Mouse (Mus musculus): Measurements from ENCODE around the gene Ski. TPM values are rescaled to one million over a fixed set of nuclear protein-coding genes. Genes with fewer than 3 reads are reported as not detected.

Gene Ski
- polyA plus RNA-seq, 1 experiment from 2014 or later: 10.6 TPM

DNA sequence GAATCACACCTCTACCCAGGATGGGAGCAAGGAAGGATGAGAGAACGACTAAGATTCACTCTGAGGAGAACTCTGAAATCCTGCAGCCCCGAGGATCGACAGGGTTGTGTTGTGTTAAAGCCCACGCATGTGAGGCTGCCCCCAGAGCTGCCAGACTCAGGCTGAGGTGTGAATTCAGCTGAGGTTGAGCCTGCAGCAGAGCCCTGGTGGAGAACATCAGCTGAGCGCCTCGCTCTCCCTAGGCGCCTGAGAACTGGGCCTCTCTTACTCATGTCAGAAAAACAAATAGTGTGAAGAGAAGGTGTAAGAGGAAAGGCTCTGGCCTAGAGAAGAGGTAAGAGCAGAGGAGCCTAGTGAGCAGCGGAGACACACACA, 63.9 kb downstream of the Ski start:
- Histone ChIP-seq H3K4me1 (peaks cover 67% of the 10 kb centered on the region), H3K27ac (no peak overlapping the region), H3K36me3 (peaks cover 59% of the 10 kb centered on the region)

DNA sequence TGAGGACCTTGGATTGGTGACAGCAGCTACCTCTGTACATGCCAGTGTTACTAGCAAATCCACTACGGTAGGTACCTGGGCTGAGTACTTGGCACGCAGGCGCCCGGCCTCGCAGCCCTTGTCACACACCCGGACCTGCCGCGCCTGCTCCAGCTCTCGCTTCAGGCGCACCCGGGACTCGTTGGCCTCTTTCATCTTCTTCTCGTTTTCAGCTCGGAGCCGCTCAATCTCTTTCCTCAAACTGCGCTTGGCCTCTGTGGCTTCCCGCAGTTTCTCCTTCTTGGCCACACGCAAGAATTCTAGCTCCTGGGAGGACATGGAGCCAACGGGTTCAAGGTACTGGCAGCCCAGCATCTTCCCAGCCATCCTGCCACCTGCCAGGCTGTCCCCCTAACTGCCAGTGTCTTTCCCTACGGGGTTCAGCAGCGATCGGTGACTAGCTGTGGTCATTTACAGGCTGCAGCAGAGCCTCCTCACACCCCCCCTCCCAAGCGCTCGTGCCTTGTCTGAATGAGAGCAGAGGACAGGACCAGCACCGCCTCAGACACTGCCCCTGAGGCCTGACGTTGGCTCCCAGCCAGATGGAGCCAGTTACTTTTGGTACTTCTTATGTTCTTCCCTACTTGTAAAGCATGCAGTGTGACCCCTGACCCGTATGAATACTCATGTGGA, 64.4 kb downstream of the Ski start:
- H3K4me3 ChIP-seq: no peak overlapping the region
- H3K27ac ChIP-seq: no peak overlapping the region
- peaks cover 61% of the 10 kb centered on the region for H3K4me1 ChIP-seq
- no peak for DNase-seq (ENCODE audit: low spot score)
- no peaks in the 10 kb centered on the region for H3K27me3 ChIP-seq (ENCODE audit: low read depth, poor library complexity, severe bottlenecking)
- no peaks in the 10 kb centered on the region for H3K9me3 ChIP-seq (replicated peaks)
- 89% methylated on average over 27 of the region's 27 CpGs for WGBS
- H3K36me3 ChIP-seq: peaks cover 63% of the 10 kb centered on the region

More for the DNA sequence above, 63.9 kb downstream of the Ski start:
- Histone ChIP-seq H3K9me3 (replicated peaks) (no peaks in the 10 kb centered on the region), H3K27me3 (ENCODE audit: low read depth, poor library complexity, severe bottlenecking) (no peaks in the 10 kb centered on the region), H3K4me3 (no peak overlapping the region)
- DNase-seq (ENCODE audit: low spot score): no peak
- 63% methylated on average over 8 of the region's 8 CpGs for WGBS

DNA sequence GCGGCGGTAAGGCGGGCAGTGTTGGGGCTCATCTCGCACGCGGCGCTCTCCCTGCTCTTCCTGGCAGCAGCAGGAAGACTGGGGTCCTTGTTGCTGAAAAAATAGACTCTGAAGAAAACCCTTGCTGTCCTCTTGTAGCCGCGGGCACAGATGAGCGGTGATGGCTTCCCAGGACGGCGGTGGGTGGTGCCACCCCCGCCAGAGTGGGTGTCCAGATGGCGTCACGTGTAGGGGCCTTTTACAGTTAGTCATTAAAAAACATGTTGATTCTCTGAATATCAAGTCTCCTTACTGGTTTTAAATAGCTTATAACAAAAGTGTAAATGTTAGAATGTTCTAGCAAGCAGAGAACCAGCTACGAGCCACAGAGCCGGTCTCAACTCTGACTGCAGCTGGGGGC, 65.7 kb downstream of the Ski start:
- Histone ChIP-seq H3K27ac (no peak overlapping the region), H3K36me3 (peaks cover 72% of the 10 kb centered on the region), H3K4me3 (no peak overlapping the region), H3K9me3 (replicated peaks) (no peaks in the 10 kb centered on the region), H3K4me1 (peaks cover 56% of the 10 kb centered on the region), H3K27me3 (ENCODE audit: low read depth, poor library complexity, severe bottlenecking) (peaks cover 8% of the 10 kb centered on the region)
- 95% methylated on average over 17 of the region's 17 CpGs for WGBS
- no peak for DNase-seq (ENCODE audit: low spot score)

DNA sequence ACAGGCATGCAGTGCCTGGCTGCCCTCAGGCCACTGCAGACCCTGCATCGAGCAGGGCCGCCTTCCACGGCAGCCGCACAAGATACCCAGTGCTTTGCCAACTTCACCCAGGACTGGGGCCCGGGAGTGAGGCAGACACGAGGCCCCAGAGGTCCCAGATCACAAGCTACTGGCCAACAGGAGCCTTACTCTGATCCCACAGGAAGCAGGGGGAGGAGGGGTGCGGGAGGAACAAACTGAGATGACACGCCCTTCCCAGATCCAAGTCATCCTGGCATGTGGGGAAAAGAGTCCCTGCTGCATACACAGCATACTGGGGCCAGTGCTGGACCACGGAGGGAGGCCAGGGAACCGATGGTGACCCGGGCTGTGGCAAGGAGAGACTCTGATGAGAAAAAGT, 67.4 kb downstream of the Ski start:
- peaks cover 18% of the 10 kb centered on the region for H3K27me3 ChIP-seq (ENCODE audit: low read depth, poor library complexity, severe bottlenecking)
- peaks cover 71% of the 10 kb centered on the region for H3K36me3 ChIP-seq
- peak overlapping the region; percentile 43; the same call in 1 of the 2 replicates for H3K27ac ChIP-seq
- WGBS: 67% methylated on average over 11 of the region's 11 CpGs
- H3K9me3 ChIP-seq (replicated peaks): no peaks in the 10 kb centered on the region
- no peak overlapping the region for H3K4me3 ChIP-seq
- H3K4me1 ChIP-seq: peaks cover 57% of the 10 kb centered on the region
- no peak for DNase-seq (ENCODE audit: low spot score)

DNA sequence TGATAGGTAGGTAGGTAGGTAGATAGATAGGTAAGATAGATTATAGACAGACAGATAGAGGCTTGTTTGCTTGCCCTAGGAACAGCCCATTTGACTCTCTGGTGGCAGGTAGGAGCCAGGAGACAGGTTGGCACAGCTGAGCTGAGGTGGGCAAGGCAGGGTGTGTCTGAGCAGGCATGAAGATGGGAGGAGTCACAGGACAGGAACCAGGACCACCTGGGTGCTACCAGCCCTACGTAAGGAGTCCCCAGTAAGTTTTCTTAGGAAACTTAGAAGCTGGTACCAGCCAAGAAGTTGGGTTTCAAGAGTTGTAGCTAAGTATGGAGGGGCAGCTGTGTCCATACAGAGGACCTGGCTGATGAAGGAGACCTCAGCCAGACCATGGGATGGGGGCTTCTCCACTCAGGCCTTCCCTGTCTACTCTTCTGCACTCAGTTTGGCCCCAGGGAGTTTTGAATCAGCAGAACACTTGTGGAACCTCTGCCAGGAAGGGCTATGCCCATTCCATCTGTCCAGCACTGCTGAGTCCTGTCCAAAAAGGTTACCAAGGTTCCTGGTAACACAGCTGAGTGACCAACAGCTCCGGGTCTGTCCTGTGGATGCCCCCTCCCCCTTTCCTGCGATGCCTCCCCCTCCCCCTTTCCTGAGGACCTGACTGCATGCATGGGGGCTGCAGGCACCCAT, 68.9 kb downstream of the Ski start:
- 85% methylated on average over 3 of the region's 3 CpGs for WGBS
- peaks cover 57% of the 10 kb centered on the region for H3K36me3 ChIP-seq

DNA sequence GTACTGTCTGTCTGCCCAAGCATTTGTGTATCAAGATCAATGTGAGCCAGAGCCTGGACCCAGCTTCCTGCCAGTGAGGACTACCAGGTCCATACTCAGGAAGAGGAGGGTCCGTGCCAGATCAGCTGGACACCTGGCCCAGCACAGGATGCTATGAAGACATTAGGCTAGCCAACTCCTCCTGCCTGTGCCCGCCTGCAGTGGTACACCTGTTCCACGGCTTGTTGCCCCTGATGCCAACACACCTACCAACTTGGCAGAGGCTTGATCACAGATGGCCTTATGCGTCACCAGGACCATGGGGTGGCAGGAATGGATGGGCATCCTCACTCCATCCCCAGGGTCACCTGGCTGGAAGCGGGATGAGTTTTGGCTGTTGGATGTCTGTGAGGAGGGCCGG, 69.9 kb downstream of the Ski start:
- DNase-seq (ENCODE audit: low spot score): no peak
- 96% methylated on average over 6 of the region's 6 CpGs for WGBS
- Histone ChIP-seq H3K36me3 (peaks cover 46% of the 10 kb centered on the region), H3K27me3 (ENCODE audit: low read depth, poor library complexity, severe bottlenecking) (peaks cover 28% of the 10 kb centered on the region), H3K9me3 (replicated peaks) (no peaks in the 10 kb centered on the region), H3K4me3 (no peak overlapping the region), H3K27ac (0 out of 2 replicates have a peak overlapping the region, but pooled peaks have one; percentile 14), H3K4me1 (peaks cover 55% of the 10 kb centered on the region)

More for the DNA sequence above, 68.9 kb downstream of the Ski start:
- no peaks in the 10 kb centered on the region for H3K9me3 ChIP-seq (replicated peaks)
- peaks cover 60% of the 10 kb centered on the region for H3K4me1 ChIP-seq
- peaks cover 28% of the 10 kb centered on the region for H3K27me3 ChIP-seq (ENCODE audit: low read depth, poor library complexity, severe bottlenecking)
- no peak overlapping the region for H3K4me3 ChIP-seq
- DNase-seq (ENCODE audit: low spot score): no peak
- H3K27ac ChIP-seq: no peak overlapping the region

DNA sequence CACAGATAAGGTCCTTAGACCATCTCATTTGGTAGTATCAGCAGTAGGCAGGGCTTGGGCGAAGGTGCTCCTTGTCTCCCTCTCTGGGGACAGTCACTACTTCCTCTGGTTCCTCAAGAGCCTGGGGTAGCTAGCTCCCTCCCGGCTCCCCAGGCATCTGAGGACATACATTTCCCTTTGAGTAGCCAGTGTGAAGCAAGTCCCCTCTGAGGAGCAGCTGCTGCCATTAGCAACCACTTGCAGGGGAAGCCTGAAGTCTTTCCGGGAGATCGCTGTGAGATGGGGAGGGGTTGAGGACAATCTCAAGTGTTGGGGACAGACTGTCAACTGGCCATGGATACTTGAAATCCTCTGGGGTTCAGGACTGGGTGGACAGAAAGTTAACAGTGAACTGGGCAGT, 70.5 kb downstream of the Ski start:
- Histone ChIP-seq H3K27ac (peak overlapping the region; percentile 14; the same call in 1 of the 2 replicates), H3K36me3 (peaks cover 40% of the 10 kb centered on the region), H3K9me3 (replicated peaks) (no peaks in the 10 kb centered on the region), H3K4me3 (no peak overlapping the region), H3K27me3 (ENCODE audit: low read depth, poor library complexity, severe bottlenecking) (peaks cover 28% of the 10 kb centered on the region), H3K4me1 (peaks cover 50% of the 10 kb centered on the region)
- 65% methylated on average over 4 of the region's 4 CpGs for WGBS
- no peak for DNase-seq (ENCODE audit: low spot score)

DNA sequence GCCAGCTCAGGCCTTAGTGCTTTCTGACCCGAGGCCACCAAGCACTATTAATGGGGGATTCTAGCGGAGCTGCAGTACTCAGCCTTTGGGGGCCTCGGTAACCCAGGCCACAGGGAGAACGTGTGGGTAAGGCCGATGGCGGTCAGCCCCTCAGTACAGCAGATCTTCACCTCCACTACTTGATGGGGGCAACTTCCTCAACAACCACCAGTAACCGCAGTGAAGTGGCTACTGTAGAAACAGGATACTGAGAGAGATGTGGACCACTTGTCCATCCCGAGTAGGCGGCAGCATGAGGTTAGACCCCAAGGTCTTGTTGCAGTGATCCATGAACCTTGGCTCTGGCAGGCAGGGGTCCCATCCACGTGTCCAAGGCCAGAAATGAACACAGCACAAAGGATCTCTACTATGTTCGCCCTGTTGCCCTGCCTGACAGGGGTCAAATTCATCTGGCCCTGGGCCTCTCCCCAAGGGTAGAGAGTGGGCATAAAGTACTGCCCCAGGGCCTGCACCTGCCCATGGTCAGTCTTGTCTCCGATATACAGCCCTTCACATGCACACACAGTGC, 71.1 kb downstream of the Ski start:
- WGBS: 54% methylated on average over 12 of the region's 12 CpGs
- peaks cover 53% of the 10 kb centered on the region for H3K4me1 ChIP-seq

DNA sequence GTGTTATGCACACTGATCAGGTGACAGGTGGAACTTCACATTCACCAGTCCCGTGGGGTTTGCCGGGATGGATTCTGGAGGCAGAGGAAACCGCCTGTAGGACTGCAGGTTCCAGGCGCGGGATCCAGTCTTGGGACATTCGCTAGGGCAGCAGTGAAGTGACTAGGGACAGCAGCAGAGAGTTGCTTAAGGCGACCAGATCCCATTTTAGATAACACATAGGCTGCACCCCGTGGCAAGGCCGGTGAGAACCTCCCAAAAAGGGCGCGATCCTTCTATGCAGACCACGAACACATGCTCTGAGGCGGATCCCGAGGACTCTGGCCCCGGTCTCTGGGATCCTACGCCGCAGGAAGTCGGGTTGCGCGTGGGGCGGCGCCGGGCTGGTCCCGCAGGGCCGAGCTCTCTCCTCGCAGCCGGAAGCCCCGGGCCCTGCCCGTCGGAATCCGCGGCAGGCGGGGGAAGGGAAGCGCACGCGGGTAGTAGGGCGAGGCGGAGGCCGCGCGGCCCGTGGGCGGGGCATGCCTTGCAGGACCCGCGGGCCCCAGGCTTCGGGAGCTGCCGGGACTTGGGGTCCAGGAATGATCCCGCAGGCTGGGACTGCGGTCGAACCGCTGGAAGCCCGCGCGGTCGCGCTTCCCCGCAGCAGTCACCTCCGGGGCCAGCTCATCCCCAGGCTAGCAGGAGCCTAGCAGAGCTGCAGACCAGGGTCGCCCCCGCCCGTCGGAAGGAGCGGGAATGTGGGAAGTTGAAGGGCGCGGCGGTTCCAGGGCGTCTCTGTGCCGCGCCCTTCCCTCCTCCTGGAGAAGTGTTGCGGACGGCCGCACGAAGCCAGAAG, 71.9 kb downstream of the Ski start:
- Histone ChIP-seq H3K27me3 (ENCODE audit: low read depth, poor library complexity, severe bottlenecking) (peaks cover 28% of the 10 kb centered on the region), H3K36me3 (peaks cover 26% of the 10 kb centered on the region), H3K9me3 (replicated peaks) (no peaks in the 10 kb centered on the region), H3K4me1 (peaks cover 61% of the 10 kb centered on the region), H3K4me3 (peak overlapping the region; percentile 59), H3K27ac (peak overlapping the region; percentile 90)
- peak; percentile 86 for DNase-seq (ENCODE audit: low spot score)
- WGBS: 6% methylated on average over 73 of the region's 73 CpGs

More for the DNA sequence above, 71.1 kb downstream of the Ski start:
- H3K36me3 ChIP-seq: peaks cover 35% of the 10 kb centered on the region
- peaks cover 28% of the 10 kb centered on the region for H3K27me3 ChIP-seq (ENCODE audit: low read depth, poor library complexity, severe bottlenecking)
- H3K4me3 ChIP-seq: peak overlapping the region; percentile 59
- peak overlapping the region; percentile 90 for H3K27ac ChIP-seq
- DNase-seq (ENCODE audit: low spot score): no peak
- no peaks in the 10 kb centered on the region for H3K9me3 ChIP-seq (replicated peaks)

DNA sequence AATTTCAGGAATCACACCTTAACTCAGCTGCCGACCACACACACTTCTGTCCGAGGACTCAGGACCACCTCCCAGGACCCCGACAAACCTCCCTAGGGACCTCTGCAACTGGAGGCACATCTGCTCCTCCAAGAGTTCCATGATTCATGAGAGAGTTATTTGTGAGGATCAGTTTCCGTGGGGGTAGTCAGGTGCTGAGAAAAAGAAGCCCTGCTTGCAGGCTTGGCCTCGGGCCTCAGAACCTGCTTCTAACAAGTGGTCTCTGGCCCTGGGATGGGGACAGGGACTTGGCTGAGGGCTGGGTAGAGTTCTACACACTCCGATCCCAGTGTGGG, 72.5 kb downstream of the Ski start:
- 65% methylated on average over 6 of the region's 6 CpGs for WGBS
- Histone ChIP-seq H3K4me3 (peak overlapping the region; percentile 59), H3K4me1 (peaks cover 63% of the 10 kb centered on the region), H3K27me3 (ENCODE audit: low read depth, poor library complexity, severe bottlenecking) (peaks cover 28% of the 10 kb centered on the region), H3K36me3 (peaks cover 21% of the 10 kb centered on the region), H3K27ac (peak overlapping the region; percentile 90), H3K9me3 (replicated peaks) (no peaks in the 10 kb centered on the region)
- no peak for DNase-seq (ENCODE audit: low spot score)

DNA sequence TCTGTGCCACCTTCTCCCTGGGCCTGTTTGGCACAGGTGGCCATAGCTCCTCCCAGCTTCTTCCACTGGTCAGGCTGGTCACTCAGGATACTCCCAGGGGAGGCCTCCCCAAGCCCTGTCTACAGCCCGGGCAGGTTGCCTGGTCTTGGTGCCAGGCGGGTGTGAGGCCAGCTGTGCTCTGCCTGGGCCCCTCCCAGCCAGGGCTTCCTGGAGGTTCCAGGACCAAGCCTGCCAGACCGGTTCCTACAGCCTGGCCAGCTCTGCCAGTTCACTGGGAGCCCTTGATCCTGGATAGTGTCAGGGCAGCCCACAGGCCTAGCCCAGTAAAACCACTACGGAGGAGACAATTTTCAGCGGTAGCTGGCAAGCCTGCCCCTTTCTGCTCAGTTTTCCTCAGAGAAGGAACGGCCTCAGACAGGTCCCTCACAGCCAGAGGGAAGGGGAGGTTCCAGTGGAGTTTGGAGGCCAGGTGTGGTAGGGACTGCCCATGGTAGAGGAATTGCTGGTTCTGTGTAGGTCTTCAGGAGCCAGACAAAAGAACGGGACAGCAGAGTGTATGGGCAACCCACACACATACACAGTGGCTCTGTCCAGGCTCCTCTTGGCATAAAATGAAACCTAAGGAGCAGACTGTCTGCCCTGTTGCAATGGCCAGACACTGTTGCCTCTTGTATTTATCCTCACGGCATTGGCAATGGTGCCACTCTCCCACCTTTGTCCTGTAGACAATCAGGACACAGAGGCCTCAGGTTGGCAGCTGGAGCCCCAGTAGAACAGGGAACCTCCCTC, 73.3 kb downstream of the Ski start:
- DNase-seq (ENCODE audit: low spot score): no peak
- peaks cover 63% of the 10 kb centered on the region for H3K4me1 ChIP-seq
- peaks cover 17% of the 10 kb centered on the region for H3K36me3 ChIP-seq
- H3K9me3 ChIP-seq (replicated peaks): no peaks in the 10 kb centered on the region
- H3K27ac ChIP-seq: peak overlapping the region; percentile 56; the same call in 1 of the 2 replicates
- H3K4me3 ChIP-seq: no peak overlapping the region
- H3K27me3 ChIP-seq (ENCODE audit: low read depth, poor library complexity, severe bottlenecking): peaks cover 28% of the 10 kb centered on the region
- WGBS: 69% methylated on average over 8 of the region's 8 CpGs

DNA sequence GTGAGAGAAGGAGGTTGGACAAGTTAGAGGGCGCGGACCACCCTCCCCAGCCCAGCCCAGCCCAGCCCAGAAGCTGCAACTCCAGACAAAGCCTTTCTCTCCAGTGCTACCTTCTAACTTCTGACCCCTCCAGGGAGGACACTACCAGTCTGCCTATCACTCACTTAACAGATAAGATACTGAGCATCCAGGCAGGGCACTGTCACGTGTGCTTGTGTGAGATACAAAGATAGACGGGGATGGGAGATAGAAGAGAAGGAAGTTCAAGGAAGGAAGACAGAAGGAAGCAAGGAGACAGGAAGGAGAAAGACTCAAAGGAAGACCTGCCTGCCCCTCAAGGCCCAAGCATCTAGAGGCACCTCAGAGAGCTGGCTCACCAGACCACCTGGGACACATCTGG, 73.9 kb downstream of the Ski start:
- peak overlapping the region; percentile 56; the same call in 1 of the 2 replicates for H3K27ac ChIP-seq
- peaks cover 69% of the 10 kb centered on the region for H3K4me1 ChIP-seq
- DNase-seq (ENCODE audit: low spot score): no peak
- WGBS: 80% methylated on average over 4 of the region's 4 CpGs
- no peaks in the 10 kb centered on the region for H3K9me3 ChIP-seq (replicated peaks)
- H3K36me3 ChIP-seq: peaks cover 12% of the 10 kb centered on the region
- peaks cover 28% of the 10 kb centered on the region for H3K27me3 ChIP-seq (ENCODE audit: low read depth, poor library complexity, severe bottlenecking)
- H3K4me3 ChIP-seq: no peak overlapping the region
